Mouse (Mus musculus): ENCODE measurements around the gene Trcg1. TPM values are rescaled to one million over a fixed set of nuclear protein-coding genes. Genes with fewer than 3 reads are reported as not detected.
"Not testable (repeated sequence)": the region's sequence is repeated elsewhere in the genome, so short reads cannot be mapped to it uniquely, and the experiment has no call there.

The Trcg1 gene
- polyA plus RNA-seq (2016; fragmentation: Nextera tagmentation; extraction: Ambion mirVana) = 0.06 TPM in 1 of 2 replicates, not detected in the other

DNA sequence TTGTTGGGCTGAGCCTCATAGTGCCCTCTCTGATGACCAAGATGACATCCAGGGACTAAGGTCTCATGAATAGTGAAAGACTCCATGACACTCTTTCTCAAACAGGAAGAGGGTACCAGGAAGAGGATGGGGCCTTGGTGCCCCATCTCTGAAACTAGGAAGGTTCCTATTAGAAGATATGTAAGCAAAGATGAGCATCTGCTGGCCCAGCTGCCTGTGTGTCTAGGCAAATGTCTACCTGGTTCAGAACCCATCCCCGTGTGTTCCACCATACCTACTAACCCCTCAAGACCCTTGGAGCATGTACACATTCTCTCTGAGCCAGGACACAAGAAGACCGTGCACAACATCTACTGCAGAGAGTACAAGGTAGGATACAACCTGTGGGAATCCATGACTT lies at the start of gene Trcg1:
TSS of gene Trcg1 (plus strand) at position 301 of the 400 bp plus-strand sequence.
- Histone ChIP-seq H3K4me1 (no peaks in the 10 kb centered on the region), H3K9me3 (no peaks in the 10 kb centered on the region), H3K4me2 (no peak within 1 kb of the TSS), H3K36me3 (replicated peaks) (no peaks in the 10 kb centered on the region), H3K9ac (no peak within 1 kb of the TSS), H3K27me3 (no peaks in the 10 kb centered on the region), H3K4me3 (replicated peaks) (no peak within 1 kb of the TSS), H3K27ac (no peak within 1 kb of the TSS)
- 84% methylated on average over 2 of the region's 2 CpGs for WGBS
- ATAC-seq (ENCODE audit: low FRiP score) = no peak

DNA sequence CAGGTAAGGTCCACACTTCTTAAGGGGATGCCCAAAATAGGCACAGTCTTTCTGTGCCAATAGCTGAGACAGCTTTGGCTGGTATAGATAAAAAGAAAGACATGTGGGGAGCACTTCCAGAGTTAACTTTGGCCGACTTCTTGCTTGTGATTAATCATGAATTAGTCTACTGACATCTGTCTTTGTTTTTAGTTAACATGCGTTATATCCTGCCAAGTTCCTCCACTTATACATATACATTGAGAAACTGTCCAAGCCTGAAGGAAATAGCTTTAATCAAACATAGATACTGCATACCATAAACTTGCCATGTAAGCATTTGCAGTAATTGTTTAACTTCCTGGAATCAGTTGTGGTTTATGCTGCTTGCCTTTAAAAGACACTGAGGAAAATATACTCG lies 39.6 kb upstream of the Trcg1 start:
- no peak for ATAC-seq (ENCODE audit: low FRiP score)
- Histone ChIP-seq H3K27ac (no peak overlapping the region), H3K27me3 (no peaks in the 10 kb centered on the region), H3K9ac (no peak overlapping the region), H3K4me2 (no peak overlapping the region), H3K4me3 (replicated peaks) (no peak overlapping the region), H3K36me3 (replicated peaks) (no peaks in the 10 kb centered on the region), H3K4me1 (no peaks in the 10 kb centered on the region), H3K9me3 (no peaks in the 10 kb centered on the region)
- 83% methylated on average over 3 of the region's 3 CpGs for WGBS

DNA sequence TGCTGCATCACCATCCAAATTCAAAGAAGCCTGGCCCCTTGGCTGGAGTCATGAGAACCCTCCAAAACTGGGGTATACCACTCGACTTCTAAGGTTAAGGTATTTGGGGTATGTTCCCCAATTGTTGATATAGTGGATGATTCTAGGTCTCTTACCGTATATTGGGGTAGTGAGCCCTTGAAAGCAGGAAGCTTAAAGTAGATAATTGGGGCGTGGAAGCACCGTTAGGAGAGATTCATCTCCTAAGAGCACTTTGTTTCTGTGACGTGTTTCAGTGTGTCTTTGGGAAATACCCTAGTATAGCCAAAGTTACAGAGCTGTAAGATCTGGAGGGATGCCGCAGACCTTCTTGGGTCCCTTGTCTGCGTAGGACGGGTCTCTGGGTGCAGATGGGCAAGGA lies 38.9 kb upstream of the Trcg1 start:
- WGBS = 76% methylated on average over 8 of the region's 8 CpGs
- no peak overlapping the region for H3K4me2 ChIP-seq
- H3K9me3 ChIP-seq = no peaks in the 10 kb centered on the region
- H3K27ac ChIP-seq = no peak overlapping the region
- ATAC-seq (ENCODE audit: low FRiP score) = no peak
- H3K36me3 ChIP-seq (replicated peaks) = no peaks in the 10 kb centered on the region
- H3K9ac ChIP-seq = no peak overlapping the region
- no peaks in the 10 kb centered on the region for H3K27me3 ChIP-seq
- H3K4me1 ChIP-seq = no peaks in the 10 kb centered on the region
- no peak overlapping the region for H3K4me3 ChIP-seq (replicated peaks)

DNA sequence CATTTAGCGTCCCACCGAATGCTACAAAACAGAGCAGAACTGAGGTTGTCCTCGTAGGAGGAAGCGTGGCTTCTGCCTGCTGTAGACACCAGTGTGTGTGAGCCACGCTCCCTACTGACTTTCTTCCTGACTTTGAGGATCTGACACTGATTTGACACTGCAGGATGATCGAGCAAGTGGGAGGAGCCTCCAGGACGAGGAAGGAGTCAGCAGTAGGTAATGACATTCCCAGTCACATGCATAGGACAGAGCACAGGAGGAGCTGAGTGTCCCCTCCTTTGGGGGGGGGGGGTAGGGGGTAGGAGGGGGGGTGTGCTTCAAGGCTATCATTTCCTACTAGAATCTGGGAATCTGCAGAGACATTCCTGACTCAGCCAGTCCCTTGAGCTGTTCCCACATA lies 33.4 kb upstream of the Trcg1 start:
- no peak for ATAC-seq (ENCODE audit: low FRiP score)
- WGBS = 82% methylated on average over 7 of the region's 7 CpGs
- H3K27me3 ChIP-seq = no peaks in the 10 kb centered on the region

DNA sequence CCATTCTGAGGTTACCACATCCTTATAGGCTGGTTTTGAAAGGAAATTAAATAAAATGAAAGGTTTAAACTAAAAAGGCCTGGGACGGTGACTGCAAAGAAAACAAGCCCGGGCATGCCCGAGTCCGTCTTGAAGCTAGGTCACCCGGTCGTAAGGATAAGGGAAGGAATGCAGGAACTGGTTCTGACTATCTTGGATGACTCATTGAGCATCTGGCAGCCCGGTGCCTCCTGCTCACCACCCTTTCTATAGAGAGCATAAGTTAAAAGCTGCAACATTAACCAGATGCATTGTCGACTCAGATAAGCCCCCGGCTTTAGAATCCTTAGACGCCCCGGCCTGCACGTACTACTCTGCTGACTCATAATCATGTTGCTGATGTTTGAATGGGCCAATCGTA lies 32.8 kb upstream of the Trcg1 start:
- not testable (repeated sequence) for H3K4me1 ChIP-seq; H3K4me3 ChIP-seq (replicated peaks); ATAC-seq (ENCODE audit: low FRiP score); H3K27ac ChIP-seq; H3K9me3 ChIP-seq; H3K4me2 ChIP-seq; H3K27me3 ChIP-seq; H3K36me3 ChIP-seq (replicated peaks); H3K9ac ChIP-seq
- 93% methylated on average over 13 of the region's 13 CpGs for WGBS

More for the DNA sequence above, 33.4 kb upstream of the Trcg1 start:
- no peaks in the 10 kb centered on the region for H3K36me3 ChIP-seq (replicated peaks)
- H3K9me3 ChIP-seq = no peaks in the 10 kb centered on the region
- H3K27ac ChIP-seq = no peak overlapping the region
- no peak overlapping the region for H3K4me3 ChIP-seq (replicated peaks)
- H3K4me1 ChIP-seq = no peaks in the 10 kb centered on the region
- H3K9ac ChIP-seq = no peak overlapping the region
- no peak overlapping the region for H3K4me2 ChIP-seq

DNA sequence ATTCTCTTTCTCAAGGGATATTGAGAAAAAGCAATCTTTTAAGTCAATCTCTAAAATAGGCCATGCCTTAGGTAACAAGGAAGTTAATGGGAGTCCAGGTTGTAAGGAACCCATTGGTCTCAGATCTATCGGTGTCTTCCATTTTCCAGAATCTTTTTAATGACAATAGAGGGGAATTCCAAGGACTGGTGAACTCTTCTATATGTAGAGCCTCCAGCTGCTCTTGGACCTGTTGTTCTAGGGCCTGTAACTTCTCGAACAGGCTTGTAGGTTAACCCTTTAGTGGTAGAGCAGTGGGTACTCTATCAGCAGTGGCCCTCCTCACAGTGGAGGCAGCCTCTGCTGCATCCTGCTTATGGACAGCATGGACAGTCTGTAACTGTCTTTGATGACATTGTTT lies 29.5 kb upstream of the Trcg1 start:
- WGBS = 74% methylated on average over 2 of the region's 2 CpGs
- no peaks in the 10 kb centered on the region for H3K36me3 ChIP-seq (replicated peaks)
- H3K27me3 ChIP-seq = no peaks in the 10 kb centered on the region
- H3K9me3 ChIP-seq = no peaks in the 10 kb centered on the region
- H3K27ac ChIP-seq = no peak overlapping the region
- no peak overlapping the region for H3K4me3 ChIP-seq (replicated peaks)
- no peak overlapping the region for H3K9ac ChIP-seq
- H3K4me1 ChIP-seq = no peaks in the 10 kb centered on the region
- no peak for ATAC-seq (ENCODE audit: low FRiP score)
- no peak overlapping the region for H3K4me2 ChIP-seq

DNA sequence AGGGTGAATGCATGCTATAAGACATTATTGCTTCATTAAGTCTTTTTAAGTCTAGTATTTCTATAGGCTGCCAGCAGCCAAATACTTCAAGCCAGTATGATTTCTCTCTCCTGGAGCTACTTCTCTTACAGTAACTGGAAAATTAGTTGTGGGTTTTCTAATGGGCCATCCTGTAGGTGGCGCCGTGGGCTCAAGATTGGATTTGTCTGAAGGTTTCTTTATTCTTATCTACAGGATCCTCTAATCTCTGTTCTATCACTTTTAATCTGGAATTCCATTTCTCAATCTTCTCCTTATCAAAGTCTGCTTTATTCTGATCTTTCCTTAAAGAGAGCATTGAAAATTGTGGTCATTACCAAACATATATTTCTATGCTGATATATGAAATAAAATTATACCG lies 27.0 kb upstream of the Trcg1 start:
- no peaks in the 10 kb centered on the region for H3K27me3 ChIP-seq
- H3K9me3 ChIP-seq = no peaks in the 10 kb centered on the region
- ATAC-seq (ENCODE audit: low FRiP score) = no peak
- H3K4me2 ChIP-seq = no peak overlapping the region
- H3K36me3 ChIP-seq (replicated peaks) = no peaks in the 10 kb centered on the region
- H3K4me3 ChIP-seq (replicated peaks) = no peak overlapping the region
- no peak overlapping the region for H3K27ac ChIP-seq
- H3K9ac ChIP-seq = no peak overlapping the region
- H3K4me1 ChIP-seq = no peaks in the 10 kb centered on the region
- WGBS = 35% methylated on average over 3 of the region's 3 CpGs

DNA sequence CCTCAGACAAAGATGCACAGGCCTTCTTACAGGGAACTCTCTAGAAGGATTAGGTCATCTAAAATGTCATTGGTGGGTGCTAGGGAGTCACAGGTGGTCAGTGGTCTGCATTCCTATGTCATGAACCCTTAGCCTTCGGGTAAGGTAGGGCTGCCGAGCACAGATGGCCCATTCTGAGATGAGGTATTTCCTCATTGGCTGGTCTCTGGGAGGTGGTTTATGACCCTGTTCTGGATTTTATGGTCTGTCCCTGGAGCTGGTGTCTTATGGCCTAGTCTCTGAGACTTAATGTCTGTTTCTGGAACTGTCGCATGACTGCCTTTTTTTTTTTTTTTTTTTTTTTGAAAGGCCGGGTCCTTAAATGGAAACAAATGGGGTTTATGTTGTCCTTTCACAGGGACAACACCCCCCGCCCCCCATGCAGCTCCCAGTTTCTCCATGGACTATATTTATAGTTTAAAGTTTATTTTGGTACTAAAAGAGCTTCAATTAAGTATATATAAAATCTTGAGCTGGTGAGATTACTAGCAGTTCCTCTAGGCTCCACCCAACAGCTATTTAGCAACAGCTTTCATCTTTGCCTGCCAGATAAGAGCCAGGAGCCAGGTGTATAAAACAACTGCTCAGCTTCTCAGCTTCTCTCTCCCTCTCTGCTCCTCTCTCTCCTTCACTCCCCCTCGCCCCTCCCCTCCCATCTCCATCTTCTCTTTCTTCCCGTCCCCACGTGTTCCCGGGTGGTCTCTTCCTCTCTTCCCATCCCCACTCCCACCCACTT lies 23.7 kb upstream of the Trcg1 start:
- Histone ChIP-seq H3K27me3 (no peaks in the 10 kb centered on the region), H3K27ac (no peak overlapping the region), H3K4me3 (replicated peaks) (no peak overlapping the region), H3K9ac (no peak overlapping the region), H3K4me2 (no peak overlapping the region), H3K9me3 (no peaks in the 10 kb centered on the region), H3K36me3 (replicated peaks) (no peaks in the 10 kb centered on the region), H3K4me1 (no peaks in the 10 kb centered on the region)
- 75% methylated on average over 9 of the region's 9 CpGs for WGBS
- ATAC-seq (ENCODE audit: low FRiP score) = no peak

DNA sequence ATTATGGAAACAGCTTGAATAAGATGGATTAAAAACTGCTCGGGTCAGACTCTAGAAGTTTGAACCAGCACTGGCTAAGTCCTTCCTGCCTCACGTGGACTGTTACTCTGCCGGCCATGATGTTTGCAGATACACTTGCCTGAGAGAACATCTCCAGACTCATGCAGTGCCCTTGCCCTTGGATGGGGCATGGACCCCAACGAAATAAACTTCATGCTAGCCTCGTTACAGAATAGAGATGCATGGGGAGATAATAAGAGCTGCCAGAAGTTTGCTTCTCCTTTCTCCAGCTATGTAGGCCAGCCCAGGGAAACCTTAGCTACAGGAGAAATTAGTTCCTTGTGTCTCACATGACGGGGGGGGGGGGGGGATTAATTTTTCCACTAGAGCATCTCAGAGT lies 21.9 kb upstream of the Trcg1 start:
- no peaks in the 10 kb centered on the region for H3K4me1 ChIP-seq
- ATAC-seq (ENCODE audit: low FRiP score) = no peak
- WGBS = 80% methylated on average over 6 of the region's 6 CpGs
- H3K36me3 ChIP-seq (replicated peaks) = no peaks in the 10 kb centered on the region
- H3K4me3 ChIP-seq (replicated peaks) = no peak overlapping the region
- H3K27ac ChIP-seq = no peak overlapping the region
- no peaks in the 10 kb centered on the region for H3K9me3 ChIP-seq
- no peak overlapping the region for H3K9ac ChIP-seq
- no peak overlapping the region for H3K4me2 ChIP-seq
- H3K27me3 ChIP-seq = no peaks in the 10 kb centered on the region

DNA sequence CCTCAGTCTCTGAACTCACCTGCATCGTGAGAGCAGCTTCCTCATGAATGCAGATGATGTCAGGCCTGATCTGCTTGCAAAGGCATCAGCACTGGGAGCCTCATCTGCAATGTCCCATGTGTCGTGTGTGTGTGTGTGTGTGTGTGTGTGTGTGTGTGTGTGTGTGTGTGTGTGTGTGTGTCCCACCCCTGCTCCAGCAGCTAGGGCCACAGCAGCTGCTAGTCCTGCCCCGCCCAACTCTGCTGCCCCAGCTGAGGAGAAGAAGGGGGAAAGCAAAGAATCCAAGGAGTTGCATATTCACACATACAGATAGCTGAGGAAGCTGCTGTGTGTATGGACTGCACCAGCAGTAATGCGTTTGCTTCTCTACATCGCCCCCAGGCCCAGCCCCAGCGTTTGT lies 19.1 kb upstream of the Trcg1 start:
- Histone ChIP-seq H3K4me1 (no peaks in the 10 kb centered on the region), H3K4me3 (replicated peaks) (no peak overlapping the region), H3K4me2 (no peak overlapping the region), H3K9ac (no peak overlapping the region), H3K9me3 (no peaks in the 10 kb centered on the region), H3K27ac (no peak overlapping the region), H3K27me3 (no peaks in the 10 kb centered on the region), H3K36me3 (replicated peaks) (no peaks in the 10 kb centered on the region)
- WGBS = 85% methylated on average over 6 of the region's 6 CpGs
- no peak for ATAC-seq (ENCODE audit: low FRiP score)

DNA sequence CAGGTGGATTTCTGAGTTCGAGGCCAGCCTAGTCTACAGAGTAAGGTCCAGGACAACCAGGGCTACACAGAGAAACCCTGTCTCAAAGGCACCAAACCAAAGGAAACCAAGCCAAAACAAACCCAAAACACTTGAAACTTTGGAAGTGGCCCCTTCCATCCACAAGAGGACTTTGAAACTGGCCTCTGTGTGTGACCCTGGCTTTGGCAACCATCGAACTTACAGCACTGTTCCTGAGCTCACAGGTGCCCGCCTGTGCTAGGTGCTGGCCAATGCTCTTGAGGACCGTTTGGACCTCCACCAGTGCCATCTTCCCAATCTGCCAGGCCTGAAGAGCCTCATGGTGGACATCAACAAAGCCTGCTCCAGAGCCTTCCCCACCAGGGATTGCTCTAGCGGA lies 17.6 kb upstream of the Trcg1 start:
- H3K9ac ChIP-seq = no peak overlapping the region
- H3K9me3 ChIP-seq = no peaks in the 10 kb centered on the region
- no peak overlapping the region for H3K27ac ChIP-seq
- WGBS = 79% methylated on average over 5 of the region's 5 CpGs
- no peaks in the 10 kb centered on the region for H3K27me3 ChIP-seq
- H3K4me3 ChIP-seq (replicated peaks) = no peak overlapping the region
- no peaks in the 10 kb centered on the region for H3K36me3 ChIP-seq (replicated peaks)
- H3K4me2 ChIP-seq = no peak overlapping the region
- no peak for ATAC-seq (ENCODE audit: low FRiP score)
- no peaks in the 10 kb centered on the region for H3K4me1 ChIP-seq

DNA sequence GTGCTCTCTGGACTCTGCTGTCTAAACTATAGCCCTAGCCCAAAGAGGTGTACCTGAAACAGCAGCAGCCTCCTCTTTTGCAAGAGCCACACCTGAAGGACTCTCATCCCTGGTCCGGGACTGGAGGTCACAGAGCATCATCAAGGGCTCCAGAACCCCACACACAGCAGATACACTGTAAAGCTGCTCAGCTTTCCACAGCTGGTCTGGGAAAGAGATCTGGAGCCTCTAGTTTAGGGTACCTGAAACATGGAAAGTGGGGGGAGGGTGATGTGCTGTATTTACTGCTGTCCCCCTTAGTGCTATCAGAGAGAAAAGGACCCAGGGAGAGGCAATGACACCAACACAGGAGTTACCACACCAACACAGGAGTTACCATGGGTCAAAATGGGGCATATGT lies 16.8 kb upstream of the Trcg1 start:
- no peaks in the 10 kb centered on the region for H3K9me3 ChIP-seq
- no peaks in the 10 kb centered on the region for H3K4me1 ChIP-seq
- no peak overlapping the region for H3K4me2 ChIP-seq
- H3K4me3 ChIP-seq (replicated peaks) = no peak overlapping the region
- H3K27me3 ChIP-seq = no peaks in the 10 kb centered on the region
- 90% methylated on average over 1 of the region's 1 CpGs for WGBS
- no peak for ATAC-seq (ENCODE audit: low FRiP score)
- no peak overlapping the region for H3K27ac ChIP-seq
- H3K9ac ChIP-seq = no peak overlapping the region
- no peaks in the 10 kb centered on the region for H3K36me3 ChIP-seq (replicated peaks)

DNA sequence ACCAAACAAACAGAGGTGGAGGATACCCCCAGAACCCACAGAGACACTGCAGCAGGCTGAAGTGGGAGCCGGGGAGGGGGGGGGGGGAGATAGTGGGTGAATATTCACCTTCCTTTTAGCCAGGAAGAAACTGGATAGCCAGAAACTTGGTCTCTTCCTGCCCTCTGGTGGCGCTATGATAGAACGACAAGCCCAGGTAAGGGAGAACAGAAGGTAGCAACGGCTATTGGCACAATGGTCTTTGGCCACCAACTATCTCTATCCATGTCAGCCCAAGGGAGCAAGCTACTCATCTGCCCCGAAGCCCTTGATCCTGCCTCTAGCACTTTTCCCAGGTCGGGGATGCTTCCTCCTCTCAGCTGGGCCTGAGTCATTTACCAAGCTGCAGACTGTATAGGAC lies 16.0 kb upstream of the Trcg1 start:
- no peak overlapping the region for H3K27ac ChIP-seq
- H3K9ac ChIP-seq = no peak overlapping the region
- no peak overlapping the region for H3K4me2 ChIP-seq
- H3K4me1 ChIP-seq = no peaks in the 10 kb centered on the region
- no peaks in the 10 kb centered on the region for H3K27me3 ChIP-seq
- WGBS = 23% methylated on average over 6 of the region's 6 CpGs
- no peak for ATAC-seq (ENCODE audit: low FRiP score)
- no peak overlapping the region for H3K4me3 ChIP-seq (replicated peaks)
- H3K36me3 ChIP-seq (replicated peaks) = no peaks in the 10 kb centered on the region
- no peaks in the 10 kb centered on the region for H3K9me3 ChIP-seq
